Mouse (Mus musculus): ENCODE results near the gene Eif4a1. TPM values are rescaled to one million over a fixed set of nuclear protein-coding genes. Genes with fewer than 3 reads are reported as not detected.
A peak's percentile ranks its signal among the peaks of the same experiment; 100 is the strongest.
"Not testable (repeated sequence)": the region's sequence is repeated elsewhere in the genome, so short reads cannot be mapped to it uniquely, and the experiment has no call there.

The Eif4a1 gene
- total and polyA plus RNA-seq, 3 experiments = 144 to 543 (median 509) TPM

GRCm38 (mm10) chr11:69633128-69633866 is 38.9 kb downstream of the Eif4a1 start:
- DNase-seq = no peak

DNA sequence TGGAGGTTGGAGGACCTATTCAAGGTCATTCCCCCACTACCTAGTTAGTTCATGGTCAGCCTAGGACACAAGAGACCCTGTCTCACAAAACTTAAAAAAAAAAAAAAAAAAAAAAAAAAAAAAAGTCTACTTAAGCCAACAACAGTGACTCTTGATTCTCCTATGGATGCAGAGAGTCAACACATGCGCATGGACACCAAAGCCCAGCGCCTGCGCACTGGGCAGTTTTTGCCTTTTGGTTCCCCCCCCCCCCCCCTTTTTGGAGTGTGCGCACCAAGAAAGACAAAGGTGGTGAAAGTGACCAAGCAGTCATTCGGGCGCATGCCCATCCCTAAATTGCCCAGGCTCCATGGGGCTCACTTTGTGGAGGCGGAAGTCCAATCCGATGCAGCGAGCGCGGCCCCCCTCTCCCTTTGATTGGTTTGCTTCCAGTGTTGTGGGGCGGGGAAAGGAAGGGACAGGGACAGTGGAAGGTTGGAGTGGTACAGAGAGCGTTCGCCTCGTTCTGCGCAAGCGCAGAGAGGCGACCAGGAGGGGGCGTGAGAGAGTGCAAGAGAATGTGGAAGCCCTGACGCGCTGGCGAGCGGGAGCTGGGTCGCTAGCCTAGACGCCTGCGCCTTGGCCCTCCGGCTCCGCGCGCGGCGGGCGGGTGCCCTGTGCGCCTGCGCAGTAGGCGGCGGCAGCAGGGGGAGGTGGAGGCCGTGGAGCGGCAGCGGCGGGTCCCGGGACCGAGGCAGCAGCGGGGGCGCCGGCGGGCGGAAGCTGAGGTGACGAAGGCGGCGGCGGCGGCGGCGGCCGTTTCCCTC is 39.7 kb downstream of the Eif4a1 start, which contains the start of gene Fxr2:
Gene Fxr2 (plus strand): TSS at position 707 of the 806 bp plus-strand sequence.
- DNase-seq = peak; percentile 100

DNA sequence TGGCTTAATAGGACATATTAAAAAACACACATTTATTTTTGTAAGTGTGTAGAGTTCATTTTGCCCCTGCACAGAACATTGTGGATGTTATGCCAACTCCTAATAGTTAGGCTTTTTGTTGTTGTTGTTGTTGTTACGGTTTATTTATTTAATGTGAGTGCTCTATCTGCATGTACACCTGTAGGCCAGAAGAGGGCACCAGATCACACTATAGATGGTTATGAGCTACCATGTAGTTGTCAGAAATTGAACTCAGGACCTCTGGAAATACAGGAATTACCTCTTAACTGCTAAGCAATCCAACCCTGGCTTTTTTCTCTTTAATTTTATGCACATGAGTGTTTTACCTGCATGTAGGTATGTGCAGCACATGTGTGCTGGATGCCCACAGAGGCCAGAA is 42.4 kb downstream of the Eif4a1 start:
- DNase-seq = no peak

DNA sequence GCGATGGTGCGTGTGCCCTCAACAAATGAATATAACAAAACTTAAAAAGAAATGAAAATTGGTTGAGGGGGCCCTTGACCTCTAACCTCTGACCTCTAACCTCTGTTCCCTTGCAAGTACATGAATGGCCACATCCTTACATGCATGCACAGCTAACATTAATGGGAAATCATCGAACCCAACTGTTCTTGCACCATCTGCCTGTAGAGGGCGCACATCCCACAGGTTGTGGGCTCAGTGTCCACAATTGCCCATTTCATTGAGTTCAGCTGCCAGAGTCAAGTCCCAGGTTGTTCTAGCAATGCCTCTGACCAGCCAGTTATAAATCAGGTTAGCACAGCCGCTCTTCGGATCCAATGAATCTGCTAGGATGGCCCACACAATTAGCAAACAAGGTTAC is 43.9 kb downstream of the Eif4a1 start:
- DNase-seq = peak; percentile 79

DNA sequence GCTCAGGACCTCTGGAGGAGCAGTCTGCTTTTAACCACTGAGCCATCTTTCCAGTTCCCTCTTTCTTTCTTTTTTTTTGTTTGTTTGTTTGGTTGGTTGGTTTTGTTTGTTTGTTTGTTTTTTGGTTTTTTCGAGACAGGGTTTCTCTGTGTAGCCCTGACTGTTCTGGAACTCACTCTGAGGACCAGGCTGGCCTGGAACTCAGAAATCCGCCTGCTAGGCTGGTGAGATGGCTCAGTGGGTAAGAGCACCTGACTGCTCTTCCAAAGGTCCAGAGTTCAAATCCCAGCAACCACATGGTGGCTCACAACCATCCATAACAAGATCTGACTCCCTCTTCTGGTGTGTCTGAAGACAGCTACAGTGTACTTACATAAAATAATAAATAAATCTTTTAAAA is 47.9 kb downstream of the Eif4a1 start:
- not testable (repeated sequence) for DNase-seq

GRCm38 (mm10) chr11:69623006-69623405 is 49.2 kb downstream of the Eif4a1 start:
- DNase-seq = no peak

- no peak for DNase-seq
Observed at GRCm38 (mm10) chr11:69622406-69622805, 49.8 kb downstream of the Eif4a1 start.

DNA sequence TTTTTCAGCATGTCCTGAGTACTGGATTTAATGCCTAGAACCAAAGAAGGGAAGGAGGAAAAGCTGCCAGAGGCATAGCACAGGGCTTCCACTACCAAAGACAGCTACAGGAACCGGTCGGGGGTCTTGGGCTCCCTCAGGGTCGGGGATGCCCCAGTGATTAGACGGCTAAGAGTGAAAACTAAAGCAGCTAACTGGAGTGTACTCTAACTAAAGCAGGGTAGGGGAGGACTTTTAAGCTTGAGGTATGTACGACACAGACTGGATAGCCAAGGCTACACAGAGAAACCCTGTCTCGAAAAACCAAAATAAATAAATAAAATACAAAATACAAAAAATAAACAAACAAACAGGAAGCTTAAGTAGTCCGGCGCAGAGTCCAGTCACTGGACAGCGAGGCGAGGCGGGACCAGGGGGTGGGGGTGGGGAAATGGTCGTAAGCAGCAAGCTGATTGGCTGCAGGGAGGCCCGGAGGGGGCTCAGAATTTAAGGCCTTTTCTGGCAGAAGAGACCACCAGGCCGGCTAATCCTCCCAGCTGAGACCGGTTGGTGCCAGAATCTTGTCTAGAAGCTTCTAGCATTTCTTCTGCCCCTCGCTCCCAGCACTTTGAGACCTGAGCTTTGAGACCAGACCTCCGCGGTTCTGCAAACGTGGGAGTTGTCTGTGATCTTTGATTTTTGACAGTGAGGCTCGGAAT is 50.5 kb downstream of the Eif4a1 start, which contains the start of gene Sat2:
Gene Sat2 (plus strand): TSS at position 454 of the 698 bp plus-strand sequence.
- DNase-seq = peak; percentile 79

GRCm38 (mm10) chr11:69620394-69621081 is 51.7 kb downstream of the Eif4a1 start:
- DNase-seq = no peak

DNA sequence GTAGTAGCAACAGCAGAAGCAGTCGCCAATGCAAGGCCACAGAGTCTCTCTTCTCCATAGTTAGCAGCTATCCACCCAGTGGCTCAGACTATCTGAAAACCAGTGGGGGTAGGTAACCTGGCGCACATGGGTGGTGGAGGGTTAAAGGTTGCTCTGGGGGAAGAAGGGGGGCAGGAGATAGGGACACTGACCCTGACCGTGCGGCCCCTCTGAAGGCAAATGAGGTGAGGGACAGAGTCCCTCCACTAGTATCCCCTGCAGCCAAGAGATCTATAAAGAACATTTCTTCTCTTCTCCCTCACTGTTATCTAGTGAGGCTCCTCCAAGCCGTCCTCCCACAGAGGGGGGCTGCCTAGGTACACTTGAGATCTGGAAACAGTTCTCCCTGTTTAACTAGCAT is 54.4 kb downstream of the Eif4a1 start, which contains the start of gene Shbg:
Gene Shbg (minus strand): TSS at position 101 of the 400 bp plus-strand sequence.
- DNase-seq = no peak

Small RNAs within 50 kb of the gene (microRNA-seq; reads per million reads assigned to microRNA genes)
- gene Mir1934 (2.2 to 4.1 reads per million in 2 experiments), gene Mir467f (0 reads per million in 2 experiments)

Other genes starting within 250 kb of the Eif4a1 start
Only the 30 nearest of the 35 such genes appear.
- under 1 TPM; 0.32 to 0.66 TPM for gene Dnah2, start 123.3 kb downstream of the Eif4a1 start, total RNA-seq (2021)
- 0.19 and 0.28 TPM in 2 replicates for gene Dnah2, start 123.3 kb downstream of the Eif4a1 start, polyA plus RNA-seq (2012; rRNA removed)
- gene Efnb3, start 112.2 kb downstream of the Eif4a1 start, total RNA-seq (2021) = under 1 TPM; 0.52 to 0.69 TPM
- 0.77 and 1.3 TPM in 2 replicates for gene Efnb3, start 112.2 kb downstream of the Eif4a1 start, polyA plus RNA-seq (2012; rRNA removed)
- 10 to 100 TPM in 1 of 2 experiments, 1 to 10 TPM in 1; 8.4 to 12.0 TPM for gene Wrap53, start 92.2 kb downstream of the Eif4a1 start, total RNA-seq (2021)
- gene Wrap53, start 92.2 kb downstream of the Eif4a1 start, polyA plus RNA-seq (2012; rRNA removed) = 14.8 and 16.1 TPM in 2 replicates
- 10 to 100 TPM; 59.6 to 67.5 TPM for gene Trp53, start 92.1 kb downstream of the Eif4a1 start, total RNA-seq (2021)
- 78.9 and 85.0 TPM in 2 replicates for gene Trp53, start 92.1 kb downstream of the Eif4a1 start, polyA plus RNA-seq (2012; rRNA removed)
- gene Atp1b2, start 66.5 kb downstream of the Eif4a1 start, total RNA-seq (2021) = 10 to 100 TPM; 34.9 to 40.2 TPM
- 28.3 and 31.5 TPM in 2 replicates for gene Atp1b2, start 66.5 kb downstream of the Eif4a1 start, polyA plus RNA-seq (2012; rRNA removed)
- gene Shbg, start 54.5 kb downstream of the Eif4a1 start, total RNA-seq (2021) = not detected
- gene Shbg, start 54.5 kb downstream of the Eif4a1 start, polyA plus RNA-seq (2012; rRNA removed) = not detected in 2 replicates
- 10 to 100 TPM in 1 of 2 experiments, 1 to 10 TPM in 1; 6.1 to 11.9 TPM for gene Sat2, start 50.4 kb downstream of the Eif4a1 start, total RNA-seq (2021)
- 2.1 and 3.2 TPM in 2 replicates for gene Sat2, start 50.4 kb downstream of the Eif4a1 start, polyA plus RNA-seq (2012; rRNA removed)
- 100 to 1,000 TPM in 1 of 2 experiments, 10 to 100 TPM in 1; 69.6 to 105 TPM for gene Fxr2, start 39.4 kb downstream of the Eif4a1 start, total RNA-seq (2021)
- 69.8 and 81.6 TPM in 2 replicates for gene Fxr2, start 39.4 kb downstream of the Eif4a1 start, polyA plus RNA-seq (2012; rRNA removed)
- gene Sox15, start 17.1 kb downstream of the Eif4a1 start, total RNA-seq (2021) = not detected
- gene Sox15, start 17.1 kb downstream of the Eif4a1 start, polyA plus RNA-seq (2012; rRNA removed) = 0.24 TPM in 1 of 2 replicates, not detected in the other
- 100 to 1,000 TPM; 109 to 127 TPM for gene Mpdu1, start 9.8 kb downstream of the Eif4a1 start, total RNA-seq (2021)
- gene Mpdu1, start 9.8 kb downstream of the Eif4a1 start, polyA plus RNA-seq (2012; rRNA removed) = 179 and 196 TPM in 2 replicates
- gene Cd68, start 6.3 kb downstream of the Eif4a1 start, total RNA-seq (2021) = 10 to 100 TPM; 16.8 to 53.0 TPM
- 24.5 and 36.9 TPM in 2 replicates for gene Cd68, start 6.3 kb downstream of the Eif4a1 start, polyA plus RNA-seq (2012; rRNA removed)
- gene Senp3, start 9.7 kb upstream of the Eif4a1 start, total RNA-seq (2021) = 10 to 100 TPM; 65.5 to 75.5 TPM
- gene Senp3, start 9.7 kb upstream of the Eif4a1 start, polyA plus RNA-seq (2012; rRNA removed) = 34.3 and 37.5 TPM in 2 replicates
- 1 to 10 TPM; 1.6 to 2.4 TPM for gene Tnfsf13, start 13.4 kb upstream of the Eif4a1 start, total RNA-seq (2021)
- 2.2 and 2.4 TPM in 2 replicates for gene Tnfsf13, start 13.4 kb upstream of the Eif4a1 start, polyA plus RNA-seq (2012; rRNA removed)
- 10 to 100 TPM; 19.8 to 37.1 TPM for gene Tnfsf12, start 23.4 kb upstream of the Eif4a1 start, total RNA-seq (2021)
- gene Tnfsf12, start 23.4 kb upstream of the Eif4a1 start, polyA plus RNA-seq (2012; rRNA removed) = 44.7 and 57.4 TPM in 2 replicates
- 1 to 10 TPM; 3.1 to 7.0 TPM for gene Tnfsfm13, start 23.7 kb upstream of the Eif4a1 start, total RNA-seq (2021)
- 12.7 and 18.9 TPM in 2 replicates for gene Tnfsfm13, start 23.7 kb upstream of the Eif4a1 start, polyA plus RNA-seq (2012; rRNA removed)
- gene Polr2a, start 86.2 kb upstream of the Eif4a1 start, total RNA-seq (2021) = 10 to 100 TPM; 71.4 to 77.9 TPM
- gene Polr2a, start 86.2 kb upstream of the Eif4a1 start, polyA plus RNA-seq (2012; rRNA removed) = 20.6 and 38.3 TPM in 2 replicates
- not detected for gene Slc35g3, start 89.5 kb upstream of the Eif4a1 start, total RNA-seq (2021)
- gene Slc35g3, start 89.5 kb upstream of the Eif4a1 start, polyA plus RNA-seq (2012; rRNA removed) = not detected in 2 replicates
- 10 to 100 TPM; 47.3 to 74.8 TPM for gene Zbtb4, start 93.5 kb upstream of the Eif4a1 start, total RNA-seq (2021)
- gene Zbtb4, start 93.5 kb upstream of the Eif4a1 start, polyA plus RNA-seq (2012; rRNA removed) = 66.0 and 73.6 TPM in 2 replicates
- 1 to 10 TPM; 1.7 to 3.1 TPM for gene Chrnb1, start 123.5 kb upstream of the Eif4a1 start, total RNA-seq (2021)
- gene Chrnb1, start 123.5 kb upstream of the Eif4a1 start, polyA plus RNA-seq (2012; rRNA removed) = 2.7 and 3.0 TPM in 2 replicates
- gene Fgf11, start 129.4 kb upstream of the Eif4a1 start, total RNA-seq (2021) = 10 to 100 TPM in 1 of 2 experiments, 1 to 10 TPM in 1; 4.6 to 12.8 TPM
- 6.0 and 13.4 TPM in 2 replicates for gene Fgf11, start 129.4 kb upstream of the Eif4a1 start, polyA plus RNA-seq (2012; rRNA removed)
- gene Tmem102, start 133.2 kb upstream of the Eif4a1 start, total RNA-seq (2021) = 1 to 10 TPM in 1 of 2 experiments, under 1 TPM in 1; 0.23 to 1.1 TPM
- 0.81 and 0.94 TPM in 2 replicates for gene Tmem102, start 133.2 kb upstream of the Eif4a1 start, polyA plus RNA-seq (2012; rRNA removed)
- not detected for gene Gm39566, start 142.9 kb upstream of the Eif4a1 start, total RNA-seq (2021)
- gene Gm39566, start 142.9 kb upstream of the Eif4a1 start, polyA plus RNA-seq (2012; rRNA removed) = not detected in 2 replicates
- not detected for gene Spem2, start 146.0 kb upstream of the Eif4a1 start, total RNA-seq (2021)
- 0.09 TPM in 1 of 2 replicates, not detected in the other for gene Spem2, start 146.0 kb upstream of the Eif4a1 start, polyA plus RNA-seq (2012; rRNA removed)
- not detected for gene Spem1, start 149.8 kb upstream of the Eif4a1 start, total RNA-seq (2021)
- not detected in 2 replicates for gene Spem1, start 149.8 kb upstream of the Eif4a1 start, polyA plus RNA-seq (2012; rRNA removed)
- 10 to 100 TPM; 14.6 to 21.8 TPM for gene Nlgn2, start 165.4 kb upstream of the Eif4a1 start, total RNA-seq (2021)
- gene Nlgn2, start 165.4 kb upstream of the Eif4a1 start, polyA plus RNA-seq (2012; rRNA removed) = 55.0 and 58.6 TPM in 2 replicates
- 100 to 1,000 TPM; 139 to 173 TPM for gene Tmem256, start 166.1 kb upstream of the Eif4a1 start, total RNA-seq (2021)
- gene Tmem256, start 166.1 kb upstream of the Eif4a1 start, polyA plus RNA-seq (2012; rRNA removed) = 116 and 160 TPM in 2 replicates
- gene Plscr3, start 174.0 kb upstream of the Eif4a1 start, total RNA-seq (2021) = 10 to 100 TPM; 50.8 to 53.5 TPM
- 224 and 230 TPM in 2 replicates for gene Plscr3, start 174.0 kb upstream of the Eif4a1 start, polyA plus RNA-seq (2012; rRNA removed)
- under 1 TPM in 1 of 2 experiments, not detected in 1; 0.38 TPM for gene Tnk1, start 186.3 kb upstream of the Eif4a1 start, total RNA-seq (2021)
- gene Tnk1, start 186.3 kb upstream of the Eif4a1 start, polyA plus RNA-seq (2012; rRNA removed) = 0.17 and 0.91 TPM in 2 replicates
- gene Tmem95, start 205.6 kb upstream of the Eif4a1 start, total RNA-seq (2021) = not detected
- gene Tmem95, start 205.6 kb upstream of the Eif4a1 start, polyA plus RNA-seq (2012; rRNA removed) = not detected in 2 replicates
- 1 to 10 TPM; 3.2 to 5.7 TPM for gene Kctd11, start 209.0 kb upstream of the Eif4a1 start, total RNA-seq (2021)
- 4.1 and 4.9 TPM in 2 replicates for gene Kctd11, start 209.0 kb upstream of the Eif4a1 start, polyA plus RNA-seq (2012; rRNA removed)